In the genomic region with DNA sequence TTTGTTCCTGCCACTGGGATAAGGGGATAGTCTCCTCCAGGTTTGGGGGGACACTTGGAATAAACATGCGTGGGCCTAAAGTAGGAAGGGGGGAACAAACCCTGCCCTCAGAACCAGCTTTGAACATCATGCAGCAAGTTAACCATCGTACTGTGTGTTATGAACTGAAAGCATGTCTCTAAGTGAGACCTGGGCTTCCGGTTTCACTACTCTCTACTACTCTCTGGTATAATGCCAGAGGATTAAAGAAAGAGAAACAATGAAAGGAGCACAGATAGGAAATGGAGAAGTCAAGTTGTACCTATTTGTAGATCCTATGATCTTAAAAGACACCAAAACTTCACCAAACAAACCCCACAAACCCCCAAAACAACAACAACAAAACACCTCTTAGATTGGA, we compare ENCODE assay signal across 28 mouse cellular contexts.
DNase-seq lines count a peak whose midpoint lies in the region; TF ChIP-seq lines count a peak whose summit lies in the region.
"Had no signal": no experiment of that assay in that cellular context is flagged by ENCODE, and none has a peak within 500 bp of the region (broad histone marks: within the 10 kb centered on the region; RNA-seq: fewer than 3 reads in every experiment).

No protein-coding gene starts in this region.

- no peak for TF ChIP-seq EP300 in CH12.LX (IDR thresholded peaks at IDR 0.05; ENCODE audit: low read length)

- peak; percentile 33 for DNase-seq in heart, adult 11 months
- no peak for DNase-seq in heart, adult 8-10 months (ENCODE audit: low spot score)
- no peak for DNase-seq in CH12.LX (ENCODE audit: extremely low read depth)
- peak; percentile 19 for DNase-seq in induced T-regulatory cell, adult 2 months (ENCODE audit: low read depth)
- no peak for DNase-seq in kidney, postnatal 4 days
- no peak for DNase-seq in frontal cortex, postnatal 25 days (ENCODE audit: low spot score in 2 of 2)
- DNase-seq in gastrocnemius, adult 8-10 months (ENCODE audit: low spot score in 2 of 2): no peak
- DNase-seq in layer of hippocampus, adult 11-12 months (ENCODE audit: low spot score): no peak
- DNase-seq: adrenal gland, adult 8-10 months; adrenal gland, postnatal 25 days; B cell, adult 2 months; cerebellum, adult 11-12 months; cerebellum, adult 8-10 months; cerebellum, postnatal 10 days; cerebellum, postnatal 36 days; embryo, embryonic 11 days; gastrocnemius, adult 2 months; gastrocnemius, postnatal 25 days; heart, postnatal 10 days; heart, postnatal 36 days had no signal

- in situ Hi-C loops in CH12.LX (cut with MboI; ENCODE audit: low pct_ligation_motif_present, low pct_unique_long_range_greater_than_20kb, low sequenced_read_pairs): no loop called here

- H3K4me1 ChIP-seq in CH12.LX (ENCODE audit: control insufficient read depth in 1 of 2, insufficient read depth in 2 of 2): 0 out of 4 replicates have a peak, but pooled peaks cover 0 to 7% of the 10 kb centered on the region in 2 experiments
- H3K4me1 ChIP-seq: embryonic facial prominence, embryonic 10.5 days; embryonic facial prominence, embryonic 13.5 days; forebrain, embryonic 12.5 days; heart, embryonic 12.5 days; heart, embryonic 15.5 days; hindbrain, embryonic 10.5 days; hindbrain, embryonic 13.5 days had no signal

- no peaks in the 10 kb centered on the region for H3K9me3 ChIP-seq in CH12.LX (replicated peaks; ENCODE audit: low read length)
- H3K9me3 ChIP-seq: embryonic facial prominence, embryonic 10.5 days; embryonic facial prominence, embryonic 13.5 days; forebrain, embryonic 12.5 days; heart, embryonic 12.5 days; heart, embryonic 15.5 days; hindbrain, embryonic 10.5 days; hindbrain, embryonic 13.5 days had no signal

- no peak for TF ChIP-seq RAD21 in CH12.LX (IDR thresholded peaks at IDR 0.05; ENCODE audit: low read depth, low read length)

- H3K36me3 ChIP-seq in CH12.LX (replicated peaks in 1 of 2; ENCODE audit: control insufficient read depth in 1 of 2, insufficient read depth in 1 of 2, low read length in 1 of 2): no peaks in the 10 kb centered on the region
- H3K36me3 ChIP-seq: embryonic facial prominence, embryonic 10.5 days; embryonic facial prominence, embryonic 13.5 days; forebrain, embryonic 12.5 days; heart, embryonic 12.5 days; heart, embryonic 15.5 days; hindbrain, embryonic 10.5 days; hindbrain, embryonic 13.5 days had no signal

- no peak for TF ChIP-seq CTCF in CH12.LX (conservative IDR thresholded peaks at IDR 0.05 in 1 of 2, IDR thresholded peaks at IDR 0.05 in 1 of 2; ENCODE audit: low read depth in 2 of 2, low read length in 2 of 2)

- dilution Hi-C loops in CH12.LX (cut with MboI; ENCODE audit: extremely low pct_ligation_motif_present, extremely low pct_unique_long_range_greater_than_20kb, low sequenced_read_pairs): no loop called here

- H3K9ac ChIP-seq in CH12.LX (ENCODE audit: insufficient read depth, low read depth): no peak overlapping the region
- H3K9ac ChIP-seq: embryonic facial prominence, embryonic 13.5 days; forebrain, embryonic 12.5 days; heart, embryonic 12.5 days; heart, embryonic 15.5 days; hindbrain, embryonic 13.5 days had no signal

- no peak overlapping the region for H3K27ac ChIP-seq in CH12.LX (ENCODE audit: insufficient read depth, low read depth)
- H3K27ac ChIP-seq: embryonic facial prominence, embryonic 10.5 days; embryonic facial prominence, embryonic 13.5 days; forebrain, embryonic 12.5 days; gastrocnemius, adult 2 months; heart, embryonic 15.5 days; hindbrain, embryonic 10.5 days; hindbrain, embryonic 13.5 days had no signal

- H3K27me3 ChIP-seq in CH12.LX (replicated peaks): no peaks in the 10 kb centered on the region
- H3K27me3 ChIP-seq: embryonic facial prominence, embryonic 13.5 days; forebrain, embryonic 12.5 days; heart, embryonic 12.5 days; heart, embryonic 15.5 days; hindbrain, embryonic 13.5 days had no signal

- no peak for TF ChIP-seq POLR2A in CH12.LX (IDR thresholded peaks at IDR 0.05; ENCODE audit: low read depth, low read length)

- no peaks in the 10 kb centered on the region for H3K79me2 ChIP-seq in CH12.LX (replicated peaks; ENCODE audit: control insufficient read depth, extremely low read depth, insufficient read depth, poor library complexity, severe bottlenecking)

- peak overlapping the region; percentile 29; the same call in 1 of the 2 replicates for H3K4me2 ChIP-seq in CH12.LX (ENCODE audit: insufficient read depth, low read depth, poor library complexity, severe bottlenecking)
- H3K4me2 ChIP-seq: embryonic facial prominence, embryonic 13.5 days; forebrain, embryonic 12.5 days; heart, embryonic 12.5 days; heart, embryonic 15.5 days; hindbrain, embryonic 13.5 days had no signal

- H3K4me3 ChIP-seq in CH12.LX (replicated peaks in 1 of 3; ENCODE audit: low read depth in 2 of 3, low read length in 2 of 3, poor library complexity in 1 of 3): no peak overlapping the region
- H3K4me3 ChIP-seq: embryonic facial prominence, embryonic 10.5 days; embryonic facial prominence, embryonic 13.5 days; erythroblast, embryonic 14.5 days; forebrain, embryonic 12.5 days; gastrocnemius, adult 2 months; heart, embryonic 12.5 days; heart, embryonic 15.5 days; hindbrain, embryonic 10.5 days; hindbrain, embryonic 13.5 days had no signal

TF ChIP-seq in CH12.LX, 34 proteins besides CTCF, POLR2A, EP300 and RAD21:
- TF ChIP-seq MXI1 (IDR thresholded peaks at IDR 0.05; ENCODE audit: low read depth, low read length) (no peak), IRF4 (IDR thresholded peaks at IDR 0.05; ENCODE audit: low read depth, low read length) (0 out of 2 replicates have a peak, but pooled peaks have one; percentile 20), PAX5 (IDR thresholded peaks at IDR 0.05; ENCODE audit: low read length) (no peak), GABPA (IDR thresholded peaks at IDR 0.05; ENCODE audit: insufficient replicate concordance, low read depth, low read length) (no peak), KAT2A (IDR thresholded peaks at IDR 0.05; ENCODE audit: insufficient replicate concordance, low read length) (no peak), ZC3H11A (IDR thresholded peaks at IDR 0.05; ENCODE audit: low read depth, low read length) (no peak), ZNF384 (IDR thresholded peaks at IDR 0.05; ENCODE audit: low read depth, low read length) (no peak)

Comparison
In these comparisons a context has a peak if more than half of its experiments do, and no peak if none do; other contexts are left out.
1. DNase-seq: peak in heart, adult 11 months (single experiment) and induced T-regulatory cell, adult 2 months (single experiment); none in heart, adult 8-10 months (single experiment), CH12.LX (single experiment), kidney, postnatal 4 days (0 of 2), frontal cortex, postnatal 25 days (0 of 2), gastrocnemius, adult 8-10 months (0 of 2) and layer of hippocampus, adult 11-12 months (single experiment).